Mouse (Mus musculus): ENCODE measurements around the gene Prss3. TPM values are rescaled to one million over a fixed set of nuclear protein-coding genes. Genes with fewer than 3 reads are reported as not detected.
"Not testable (repeated sequence)": the region's sequence is repeated elsewhere in the genome, so short reads cannot be mapped to it uniquely, and the experiment has no call there.

Prss3 gene
- polyA plus RNA-seq (2012; rRNA removed): not detected in 2 replicates

- not testable (repeated sequence) for H3K27ac ChIP-seq (ENCODE audit: insufficient read depth, low read length); H3K4me1 ChIP-seq (ENCODE audit: control insufficient read depth, insufficient read depth, low read length); H3K4me3 ChIP-seq (ENCODE audit: insufficient read depth, low read length)
Measured at GRCm38 (mm10) chr6:41377578-41377977, at the start of gene Prss3. TSS of gene Prss3 (minus strand) at chr6:41377678.

- not testable (repeated sequence) for H3K27ac ChIP-seq (ENCODE audit: insufficient read depth, low read length); H3K4me3 ChIP-seq (ENCODE audit: insufficient read depth, low read length); H3K4me1 ChIP-seq (ENCODE audit: control insufficient read depth, insufficient read depth, low read length)
Measured at GRCm38 (mm10) chr6:41392056-41392455, 14.6 kb upstream of the Prss3 start, which contains the start of gene Gm5771. TSS of gene Gm5771 (plus strand) at chr6:41392356.

DNA sequence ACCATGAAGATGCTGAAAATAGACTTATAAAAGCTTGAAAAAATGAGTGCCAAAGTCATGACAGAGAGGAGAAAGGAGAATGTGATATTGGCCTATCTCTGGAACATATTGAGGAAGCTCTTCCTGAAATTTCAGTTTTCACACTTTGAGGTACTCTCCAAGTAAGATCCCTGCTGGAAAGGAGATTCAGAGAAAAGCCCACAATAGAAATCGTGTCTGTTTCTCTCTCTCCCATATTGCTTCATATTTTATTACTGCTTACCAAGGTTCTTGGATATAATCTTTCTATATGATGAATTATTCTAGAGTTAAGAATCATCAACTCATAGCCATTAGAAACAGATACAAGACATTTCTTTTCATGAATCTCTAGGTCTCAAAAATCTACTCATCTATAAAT is 14.2 kb upstream of the Prss3 start:
- not testable (repeated sequence) for H3K27ac ChIP-seq (ENCODE audit: insufficient read depth, low read length); H3K4me1 ChIP-seq (ENCODE audit: control insufficient read depth, insufficient read depth, low read length); H3K4me3 ChIP-seq (ENCODE audit: insufficient read depth, low read length)

DNA sequence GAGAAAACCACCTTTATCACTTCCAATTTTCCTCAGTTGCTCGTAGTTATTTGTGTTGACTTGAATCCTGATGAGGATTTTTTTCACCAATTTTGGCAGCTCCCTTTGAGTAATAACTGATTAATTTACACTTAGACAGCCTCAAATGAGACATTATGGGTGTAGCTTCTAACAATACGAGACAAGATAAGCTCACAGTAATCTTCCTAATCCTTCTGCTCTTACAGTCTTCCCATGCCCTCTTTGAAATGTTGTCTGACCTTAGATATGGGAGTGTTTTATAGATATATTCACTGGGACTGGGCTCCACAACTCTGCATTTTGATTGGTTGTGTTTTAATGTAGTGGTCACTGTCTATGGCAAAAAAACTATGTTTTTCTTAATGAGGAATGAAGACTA is 9.3 kb upstream of the Prss3 start:
- H3K4me3 ChIP-seq (ENCODE audit: insufficient read depth, low read length): no peak overlapping the region
- TF ChIP-seq POLR2A (IDR thresholded peaks at IDR 0.05; ENCODE audit: extremely low read depth, insufficient read depth, low read length) (no peak), CTCF (IDR thresholded peaks at IDR 0.05; ENCODE audit: extremely low read depth, insufficient read depth, low read length) (no peak)

GRCm38 (mm10) chr6:41373772-41374171 is 3.7 kb downstream of the Prss3 start:
- H3K27ac ChIP-seq (ENCODE audit: insufficient read depth, low read length); H3K4me3 ChIP-seq (ENCODE audit: insufficient read depth, low read length); H3K4me1 ChIP-seq (ENCODE audit: control insufficient read depth, insufficient read depth, low read length): not testable (repeated sequence)

More for the DNA sequence above, 9.3 kb upstream of the Prss3 start:
- no peaks in the 10 kb centered on the region for H3K4me1 ChIP-seq (ENCODE audit: control insufficient read depth, insufficient read depth, low read length)
- H3K27ac ChIP-seq (ENCODE audit: insufficient read depth, low read length): no peak overlapping the region

GRCm38 (mm10) chr6:41353932-41354331 is 23.5 kb downstream of the Prss3 start, which contains the start of gene Try10:
TSS of gene Try10 (plus strand) at chr6:41354105.
- Histone ChIP-seq H3K27ac (ENCODE audit: insufficient read depth, low read length) (no peak within 1 kb of the TSS), H3K4me3 (ENCODE audit: insufficient read depth, low read length) (no peak within 1 kb of the TSS), H3K4me1 (ENCODE audit: control insufficient read depth, insufficient read depth, low read length) (no peaks in the 10 kb centered on the region)
- TF ChIP-seq POLR2A (IDR thresholded peaks at IDR 0.05; ENCODE audit: extremely low read depth, insufficient read depth, low read length): no peak
- TF ChIP-seq CTCF (IDR thresholded peaks at IDR 0.05; ENCODE audit: extremely low read depth, insufficient read depth, low read length): no peak

Other genes with a start within 250 kb of the Prss3 start
- 0.13 TPM in 1 of 2 replicates, not detected in the other for gene Try4, start 75.4 kb downstream of the Prss3 start, polyA plus RNA-seq (2012; rRNA removed)
- gene Try5, start 60.8 kb downstream of the Prss3 start, polyA plus RNA-seq (2012; rRNA removed): not detected in 2 replicates
- gene Try10, start 23.6 kb downstream of the Prss3 start, polyA plus RNA-seq (2012; rRNA removed): not detected in 2 replicates
- gene Gm5771, start 14.7 kb upstream of the Prss3 start, polyA plus RNA-seq (2012; rRNA removed): not detected in 2 replicates
- gene Gm10334, start 68.5 kb upstream of the Prss3 start, polyA plus RNA-seq (2012; rRNA removed): 3.8 and 4.9 TPM in 2 replicates
- not detected in 2 replicates for gene Prss1, start 81.3 kb upstream of the Prss3 start, polyA plus RNA-seq (2012; rRNA removed)
- gene Prss2, start 144.1 kb upstream of the Prss3 start, polyA plus RNA-seq (2012; rRNA removed): 0.19 TPM in 1 of 2 replicates, not detected in the other
- gene Ephb6, start 227.8 kb upstream of the Prss3 start, polyA plus RNA-seq (2012; rRNA removed): 135 and 140 TPM in 2 replicates